Mouse (Mus musculus): ENCODE results near the gene Exoc6. TPM values are rescaled to one million over a fixed set of nuclear protein-coding genes. Genes with fewer than 3 reads are reported as not detected.

The Exoc6 gene
- polyA plus RNA-seq, 2 experiments from 2014 or later: 34.9 to 37.6 TPM

Other genes starting within 250 kb of the Exoc6 start
- 10 to 100 TPM; 62.6 to 67.5 TPM for gene Ide, start 212.6 kb upstream of the Exoc6 start, polyA plus RNA-seq (2017; shearing (Covaris generic))
- 10 to 100 TPM; 16.6 to 21.3 TPM for gene Kif11, start 174.0 kb upstream of the Exoc6 start, polyA plus RNA-seq (2017; shearing (Covaris generic))
- 1 to 10 TPM in 1 of 2 experiments, not detected in 1; 1.1 TPM for gene Hhex, start 115.6 kb upstream of the Exoc6 start, polyA plus RNA-seq (2017; shearing (Covaris generic))
- gene Cyp26c1, start 135.2 kb downstream of the Exoc6 start, polyA plus RNA-seq (2017; shearing (Covaris generic)): not detected
- not detected for gene Cyp26a1, start 147.4 kb downstream of the Exoc6 start, polyA plus RNA-seq (2017; shearing (Covaris generic))